Mouse (Mus musculus) activated CD4-positive, CD25-positive, alpha-beta regulatory T cell, adult 4 months (primary cell): Measurements from ENCODE around the gene Cd69. TPM values are rescaled to one million over a fixed set of nuclear protein-coding genes. Genes with fewer than 3 reads are reported as not detected.

Experiments
- ATAC-seq: one replicate; pipeline ENCODE4 v1.8.0; 2017
- polyA plus RNA-seq, 2 experiments: library from polyadenylated mRNA; unstranded; fragments of 100-300 nt; shearing (Covaris generic); gene quantifications; one replicate each; pipeline ENCODE4 v1.2.1; 2017

Cd69 gene
- polyA plus RNA-seq, 2 experiments from 2014 or later = 233 to 245 TPM

DNA sequence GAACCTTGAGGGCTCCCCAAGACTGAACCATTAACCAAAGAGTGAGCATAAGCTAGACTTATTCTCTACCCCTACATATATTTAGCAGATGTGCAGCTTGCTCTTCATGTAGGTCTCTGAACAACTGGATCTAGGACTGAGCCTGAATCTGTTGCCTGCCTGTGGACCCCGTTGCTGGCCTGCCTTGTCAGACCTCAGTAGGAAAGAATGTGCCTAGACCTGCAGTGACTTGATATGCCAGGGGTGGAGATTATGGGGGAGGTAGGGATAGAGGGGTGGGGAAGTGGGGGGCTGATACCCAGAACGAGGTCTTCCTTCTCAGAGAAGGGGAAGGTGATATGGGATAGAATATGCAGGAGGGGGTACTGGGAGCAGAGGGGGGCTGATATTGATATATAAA lies 51.6 kb downstream of the Cd69 start:
- ATAC-seq = no peak

DNA sequence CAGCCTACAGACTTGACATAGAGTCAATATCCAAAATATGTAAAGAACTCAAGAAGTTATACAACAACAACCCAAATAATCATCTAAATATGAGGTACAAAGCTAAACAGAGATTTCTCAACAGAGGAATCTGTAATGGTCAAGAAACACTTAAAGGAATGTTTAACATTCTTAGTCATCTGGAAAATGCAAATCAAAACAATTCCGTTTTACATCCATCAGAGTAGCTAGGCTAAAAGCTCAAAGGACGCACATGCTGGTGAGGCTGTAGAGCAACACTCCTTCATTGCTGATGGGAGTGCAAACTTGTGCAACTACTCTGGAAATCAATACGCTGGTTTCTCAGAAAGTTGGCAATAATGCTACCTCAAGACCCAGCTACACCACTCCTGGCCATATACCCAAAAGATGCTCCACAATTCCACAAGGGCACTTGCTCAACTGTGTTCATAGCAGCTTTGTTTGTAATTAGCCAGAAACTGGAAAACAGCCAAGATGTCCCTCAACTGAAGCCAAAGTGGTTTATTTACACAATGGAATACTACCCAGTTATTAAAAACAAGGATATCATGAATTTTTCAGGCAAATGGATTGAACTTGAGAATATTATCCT lies 52.9 kb downstream of the Cd69 start:
- ATAC-seq = no peak

- no peak for ATAC-seq
These were observed 54.2 kb downstream of the Cd69 start for GRCm38 (mm10) chr6:129221053-129221452.

DNA sequence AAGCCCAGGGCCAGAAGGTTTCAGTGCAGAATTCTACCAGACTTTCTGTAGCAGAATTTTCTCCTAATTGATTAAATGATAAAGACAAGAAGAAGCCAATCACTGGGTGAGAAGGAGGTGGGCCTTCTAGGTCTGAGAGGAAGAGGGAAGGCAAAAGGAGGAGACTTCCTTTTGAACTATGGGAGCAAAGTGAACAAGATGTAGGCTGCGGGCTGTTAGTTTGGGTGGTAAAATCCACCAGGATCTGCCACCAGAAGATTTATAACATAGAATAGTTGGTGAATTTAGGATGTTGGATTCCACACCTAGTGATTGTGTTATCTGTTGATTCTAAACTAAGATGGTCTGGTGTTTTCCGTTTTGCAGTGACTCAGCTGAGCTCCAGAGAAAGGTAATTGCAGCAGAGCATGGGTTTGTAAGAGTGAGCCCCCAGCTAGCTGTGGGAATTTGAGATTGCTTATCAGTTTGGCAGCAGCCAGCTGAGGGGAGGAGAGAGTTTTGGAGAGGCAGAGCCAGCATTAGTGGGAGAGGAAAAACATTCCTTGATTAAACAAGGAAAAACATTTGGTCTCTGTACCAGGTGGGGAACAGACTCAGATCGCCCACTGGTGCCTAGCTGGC lies 55.2 kb downstream of the Cd69 start:
- ATAC-seq = peak; percentile 34

DNA sequence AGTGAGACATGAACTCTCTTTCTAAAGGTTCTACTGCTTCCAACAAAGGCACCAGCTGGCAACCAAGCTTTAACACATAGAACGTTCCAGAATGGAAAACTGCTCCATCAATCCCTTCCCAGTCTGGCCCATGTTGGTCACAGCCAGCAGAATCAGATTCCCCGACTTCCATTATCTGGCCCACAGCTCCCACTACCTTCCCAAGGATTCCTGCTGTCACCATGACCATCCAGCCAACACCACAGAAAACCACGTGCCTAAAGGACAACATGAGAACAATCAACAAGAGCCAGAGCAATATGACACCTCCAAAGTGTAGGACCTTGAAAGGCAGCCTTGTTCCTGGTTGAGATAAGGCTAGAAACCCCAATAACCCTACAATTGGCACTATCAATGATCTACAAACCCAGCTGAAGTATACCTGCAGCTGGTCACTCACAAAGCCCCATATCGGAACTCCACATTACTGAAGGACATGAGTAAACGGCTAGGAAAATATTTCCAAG lies 57.0 kb downstream of the Cd69 start:
- no peak for ATAC-seq

Other genes starting within 250 kb of the Cd69 start
- gene Klrb1f, start 229.5 kb downstream of the Cd69 start, polyA plus RNA-seq = 1 to 10 TPM; 4.8 to 5.5 TPM
- not detected for gene Clec2e, start 174.5 kb downstream of the Cd69 start, polyA plus RNA-seq
- gene Clec2d, start 94.8 kb downstream of the Cd69 start, polyA plus RNA-seq = 10 to 100 TPM; 22.9 to 25.2 TPM
- not detected for gene 4922502D21Rik, start 56.4 kb upstream of the Cd69 start, polyA plus RNA-seq
- under 1 TPM; 0.44 to 0.61 TPM for gene Clec12a, start 67.3 kb upstream of the Cd69 start, polyA plus RNA-seq
- not detected for gene Clec12b, start 110.4 kb upstream of the Cd69 start, polyA plus RNA-seq
- gene Clec1b, start 121.9 kb upstream of the Cd69 start, polyA plus RNA-seq = under 1 TPM in 1 of 2 experiments, not detected in 1; 0.71 TPM
- gene Clec9a, start 133.4 kb upstream of the Cd69 start, polyA plus RNA-seq = not detected
- not detected for gene Clec1a, start 176.6 kb upstream of the Cd69 start, polyA plus RNA-seq
- under 1 TPM in 1 of 2 experiments, not detected in 1; 0.12 TPM for gene Olr1, start 231.7 kb upstream of the Cd69 start, polyA plus RNA-seq
- not detected for gene Tmem52b, start 237.1 kb upstream of the Cd69 start, polyA plus RNA-seq